Comparison of ENCODE assay signal across 28 mouse cellular contexts in genomic region chr17:27560926-27561480, GRCm38 (mm10). TPM values are rescaled to one million over a fixed set of nuclear protein-coding genes. Genes with fewer than 3 reads are reported as not detected.
DNase-seq lines count a peak whose midpoint lies in the region; ATAC-seq and TF ChIP-seq lines count a peak whose summit lies in the region.
"Had no signal": no experiment of that assay in that cellular context is flagged by ENCODE, and none has a peak within 500 bp of the region (broad histone marks: within the 10 kb centered on the region; RNA-seq: fewer than 3 reads in every experiment).

No protein-coding gene starts in this region.

- H3K27ac ChIP-seq in liver, embryonic 13.5 days, result peak overlapping the region; percentile 10
- H3K27ac ChIP-seq in CH12.LX (ENCODE audit: insufficient read depth, low read depth) (peak overlapping the region; percentile 78; the same call in 1 of the 2 replicates), macrophage (peak overlapping the region; percentile 69)
- H3K27ac ChIP-seq in midbrain, embryonic 15.5 days, result no peak overlapping the region
- H3K27ac ChIP-seq: forebrain, embryonic 13.5 days; limb, embryonic 15.5 days; neural tube, embryonic 13.5 days had no signal

- TF ChIP-seq EP300 in CH12.LX (IDR thresholded peaks at IDR 0.05; ENCODE audit: low read length), result no peak

- 0 out of 2 replicates have a peak, but pooled peaks have one; percentile 4 for TF ChIP-seq POLR2A in CH12.LX (IDR thresholded peaks at IDR 0.05; ENCODE audit: low read depth, low read length)

- no peak for DNase-seq in liver, embryonic 13.5 days
- DNase-seq in liver, result no peak
- no peak for DNase-seq in CH12.LX (ENCODE audit: extremely low read depth)
- DNase-seq in NIH3T3 (ENCODE audit: low read depth), result peak; percentile 59
- no peak for DNase-seq in spleen, postnatal 36 days (ENCODE audit: low spot score in 2 of 2)
- DNase-seq: adrenal gland, postnatal 14 days; cerebellum, postnatal 10 days; heart, postnatal 4 days; kidney, postnatal 36 days; lung, adult 18-20 months; lung, postnatal 10 days; midbrain, embryonic 14.5 days; retina, postnatal 1 day; right cerebral cortex, postnatal 25 days; spleen, adult 18-20 months had no signal

- dilution Hi-C loops in CH12.LX (cut with MboI; ENCODE audit: extremely low pct_ligation_motif_present, extremely low pct_unique_long_range_greater_than_20kb, low sequenced_read_pairs), result no loop called here

- TF ChIP-seq CTCF in CH12.LX (conservative IDR thresholded peaks at IDR 0.05 in 1 of 2, IDR thresholded peaks at IDR 0.05 in 1 of 2; ENCODE audit: low read depth in 2 of 2, low read length in 2 of 2), result no peak

- no peak overlapping the region; the same call in 1 of the 2 replicates for H3K9ac ChIP-seq in liver, embryonic 13.5 days
- no peak overlapping the region for H3K9ac ChIP-seq in CH12.LX (ENCODE audit: insufficient read depth, low read depth)
- H3K9ac ChIP-seq in midbrain, embryonic 15.5 days, result no peak overlapping the region
- H3K9ac ChIP-seq: forebrain, embryonic 13.5 days; limb, embryonic 15.5 days; neural tube, embryonic 13.5 days had no signal

- peaks cover 37% of the 10 kb centered on the region for H3K36me3 ChIP-seq in liver, embryonic 13.5 days
- peaks cover 16 to 32% of the 10 kb centered on the region in 2 experiments for H3K36me3 ChIP-seq in CH12.LX (replicated peaks in 1 of 2; ENCODE audit: control insufficient read depth in 1 of 2, insufficient read depth in 1 of 2, low read length in 1 of 2)
- H3K36me3 ChIP-seq in macrophage (ENCODE audit: inconsistent target), result peaks cover 9% of the 10 kb centered on the region; the same call in 1 of the 2 replicates
- no peaks in the 10 kb centered on the region for H3K36me3 ChIP-seq in midbrain, embryonic 15.5 days (replicated peaks)
- H3K36me3 ChIP-seq: limb, embryonic 15.5 days had no signal

- no peak for ATAC-seq in liver, embryonic 13.5 days (ENCODE audit: low read depth)
- no peak for ATAC-seq in midbrain, embryonic 15.5 days (replicated peaks)
- no peak for ATAC-seq in megakaryocyte progenitor cell, adult 5-6 weeks (replicated peaks; ENCODE audit: poor library complexity)
- ATAC-seq: CD4-positive, CD25-positive, alpha-beta regulatory T cell, adult 4 months; forebrain, embryonic 13.5 days; hindbrain, embryonic 16.5 days; intestine, embryonic 16.5 days had no signal

- peaks cover 54% of the 10 kb centered on the region for H3K79me2 ChIP-seq in CH12.LX (replicated peaks; ENCODE audit: control insufficient read depth, extremely low read depth, insufficient read depth, poor library complexity, severe bottlenecking)
- H3K79me2 ChIP-seq in macrophage (ENCODE audit: inconsistent target), result peaks cover 69% of the 10 kb centered on the region

- no peaks in the 10 kb centered on the region for H3K9me3 ChIP-seq in liver, embryonic 13.5 days (replicated peaks)
- no peaks in the 10 kb centered on the region for H3K9me3 ChIP-seq in CH12.LX (replicated peaks; ENCODE audit: low read length)
- H3K9me3 ChIP-seq in midbrain, embryonic 15.5 days, result no peaks in the 10 kb centered on the region
- H3K9me3 ChIP-seq: forebrain, embryonic 13.5 days; heart, embryonic 10.5 days; limb, embryonic 15.5 days; neural tube, embryonic 13.5 days had no signal

- 71% methylated on average over 13 of the region's 13 CpGs for WGBS in liver, embryonic 13.5 days (ENCODE audit: insufficient replicate concordance)
- WGBS in macrophage (ENCODE audit: missing documents), result 72% methylated on average over 13 of the region's 13 CpGs
- WGBS in midbrain, embryonic 15.5 days, result 89% methylated on average over 13 of the region's 13 CpGs

- H3K27me3 ChIP-seq in liver, embryonic 13.5 days, result no peaks in the 10 kb centered on the region
- no peaks in the 10 kb centered on the region for H3K27me3 ChIP-seq in CH12.LX (replicated peaks)
- H3K27me3 ChIP-seq in midbrain, embryonic 15.5 days (replicated peaks), result no peaks in the 10 kb centered on the region
- H3K27me3 ChIP-seq: forebrain, embryonic 13.5 days; limb, embryonic 15.5 days; neural tube, embryonic 13.5 days had no signal

- in situ Hi-C loops in CH12.LX (cut with MboI; ENCODE audit: low pct_ligation_motif_present, low pct_unique_long_range_greater_than_20kb, low sequenced_read_pairs), result no loop called here

- no peak overlapping the region for H3K4me2 ChIP-seq in liver, embryonic 13.5 days
- peak overlapping the region; percentile 53; the same call in 1 of the 2 replicates for H3K4me2 ChIP-seq in CH12.LX (ENCODE audit: insufficient read depth, low read depth, poor library complexity, severe bottlenecking)
- H3K4me2 ChIP-seq in midbrain, embryonic 15.5 days, result no peak overlapping the region
- H3K4me2 ChIP-seq: forebrain, embryonic 13.5 days; limb, embryonic 15.5 days; neural tube, embryonic 13.5 days had no signal

- no peak for TF ChIP-seq RAD21 in CH12.LX (IDR thresholded peaks at IDR 0.05; ENCODE audit: low read depth, low read length)

- no peak overlapping the region for H3K4me3 ChIP-seq in liver, embryonic 13.5 days (replicated peaks)
- H3K4me3 ChIP-seq in CH12.LX (replicated peaks in 1 of 3; ENCODE audit: low read depth in 2 of 3, low read length in 2 of 3, poor library complexity in 1 of 3) (no peak overlapping the region), macrophage (ENCODE audit: inconsistent target) (no peak overlapping the region)
- H3K4me3 ChIP-seq in midbrain, embryonic 15.5 days, result no peak overlapping the region
- H3K4me3 ChIP-seq: erythroblast, embryonic 14.5 days; forebrain, embryonic 13.5 days; limb, embryonic 15.5 days; neural tube, embryonic 13.5 days had no signal

- peaks cover 78% of the 10 kb centered on the region for H3K4me1 ChIP-seq in liver, embryonic 13.5 days (replicated peaks)
- peaks cover 21 to 52% of the 10 kb centered on the region in 2 experiments for H3K4me1 ChIP-seq in CH12.LX (ENCODE audit: control insufficient read depth in 1 of 2, insufficient read depth in 2 of 2)
- H3K4me1 ChIP-seq in midbrain, embryonic 15.5 days, result peaks cover 44% of the 10 kb centered on the region

TF ChIP-seq in CH12.LX, 34 proteins besides CTCF, POLR2A, EP300 and RAD21:
- TF ChIP-seq ELF1 (IDR thresholded peaks at IDR 0.05; ENCODE audit: low read depth, low read length), result no peak

RNA-seq across cellular contexts. Expression of gene AI413582, which starts 4.6 kb away (rescaled TPM):
- 13.1 and 13.7 TPM in 2 replicates for polyA plus RNA-seq in liver, embryonic 13.5 days (2015; fragmentation: Nextera tagmentation; extraction: Ambion mirVana)
- 23.2 and 30.2 TPM in 2 replicates for total RNA-seq in CH12.LX (2012; rRNA removed)
- 14.0 and 14.6 TPM in 2 replicates for total RNA-seq in CH12.LX (2014; rRNA removed)
- 34.5 and 43.6 TPM in 2 replicates for polyA plus RNA-seq in CH12.LX (2012; ENCODE audit: insufficient read length, low read depth)
- 10 to 100 TPM; 10.6 to 63.5 (median 31.3) TPM for total RNA-seq in macrophage (2018; cell fraction: chromatin; rRNA removed)
- 100 to 1,000 TPM in 22 of 26 experiments, 10 to 100 TPM in 4; 81.5 to 158 (median 121) TPM for total RNA-seq in macrophage (2018; cell fraction: cytosol; rRNA removed)
- total RNA-seq in macrophage (2018; cell fraction: nucleus; rRNA removed), result 10 to 100 TPM; 19.4 to 92.0 (median 44.1) TPM
- 42.9 to 137 TPM (median 117 TPM) in 3 replicates for polyA plus RNA-seq in macrophage (2018)
- polyA plus RNA-seq in midbrain, embryonic 15.5 days (2015; fragmentation: Nextera tagmentation; extraction: Ambion mirVana), result 57.0 and 59.5 TPM in 2 replicates
- total RNA-seq in megakaryocyte progenitor cell, adult 5-6 weeks (2015), result 31.0 and 31.6 TPM in 2 replicates
- 32.3 and 46.0 TPM in 2 replicates for total RNA-seq in megakaryocyte progenitor cell, adult 5-6 weeks (2017)

RNA-seq across cellular contexts. Expression of gene Hmga1, which starts 4.7 kb away (rescaled TPM):
- 226 and 262 TPM in 2 replicates for polyA plus RNA-seq in liver, embryonic 13.5 days (2015; fragmentation: Nextera tagmentation; extraction: Ambion mirVana)
- 88.7 and 117 TPM in 2 replicates for total RNA-seq in CH12.LX (2012; rRNA removed)
- total RNA-seq in CH12.LX (2014; rRNA removed), result 42.8 and 43.8 TPM in 2 replicates
- 83.7 and 125 TPM in 2 replicates for polyA plus RNA-seq in CH12.LX (2012; ENCODE audit: insufficient read length, low read depth)
- 100 to 1,000 TPM in 3 of 26 experiments, 10 to 100 TPM in 23; 28.3 to 118 (median 66.0) TPM for total RNA-seq in macrophage (2018; cell fraction: chromatin; rRNA removed)
- total RNA-seq in macrophage (2018; cell fraction: cytosol; rRNA removed), result 100 to 1,000 TPM; 322 to 681 (median 467) TPM
- 100 to 1,000 TPM in 24 of 26 experiments, 10 to 100 TPM in 2; 62.1 to 302 (median 193) TPM for total RNA-seq in macrophage (2018; cell fraction: nucleus; rRNA removed)
- polyA plus RNA-seq in macrophage (2018), result 300 to 634 TPM (median 423 TPM) in 3 replicates
- polyA plus RNA-seq in midbrain, embryonic 15.5 days (2015; fragmentation: Nextera tagmentation; extraction: Ambion mirVana), result 138 and 141 TPM in 2 replicates
- total RNA-seq in megakaryocyte progenitor cell, adult 5-6 weeks (2015), result 405 and 414 TPM in 2 replicates
- total RNA-seq in megakaryocyte progenitor cell, adult 5-6 weeks (2017), result 220 and 239 TPM in 2 replicates

RNA-seq across cellular contexts. Expression of gene Grm4, which starts 39.8 kb away (rescaled TPM):
- polyA plus RNA-seq in liver, embryonic 13.5 days (2015; fragmentation: Nextera tagmentation; extraction: Ambion mirVana), result not detected in 2 replicates
- not detected in 2 replicates for total RNA-seq in CH12.LX (2012; rRNA removed)
- not detected in 2 replicates for total RNA-seq in CH12.LX (2014; rRNA removed)
- polyA plus RNA-seq in CH12.LX (2012; ENCODE audit: insufficient read length, low read depth), result not detected in 2 replicates
- total RNA-seq in macrophage (2018; cell fraction: chromatin; rRNA removed), result under 1 TPM in 1 of 26 experiments, not detected in 25; 0.56 TPM
- total RNA-seq in macrophage (2018; cell fraction: cytosol; rRNA removed), result not detected
- total RNA-seq in macrophage (2018; cell fraction: nucleus; rRNA removed), result under 1 TPM in 2 of 26 experiments, not detected in 24; 0.24 to 0.27 TPM
- polyA plus RNA-seq in macrophage (2018), result not detected in 3 replicates
- polyA plus RNA-seq in midbrain, embryonic 15.5 days (2015; fragmentation: Nextera tagmentation; extraction: Ambion mirVana), result 10.7 and 10.9 TPM in 2 replicates
- total RNA-seq in megakaryocyte progenitor cell, adult 5-6 weeks (2015), result not detected in 2 replicates
- total RNA-seq in megakaryocyte progenitor cell, adult 5-6 weeks (2017), result not detected in 2 replicates
- total RNA-seq: granulocyte monocyte progenitor cell, adult 5-6 weeks; megakaryocyte-erythroid progenitor cell, adult 5-6 weeks had no signal
- polyA plus RNA-seq: CD4-positive, CD25-positive, alpha-beta regulatory T cell, adult 4 months; erythroblast, embryonic 14.5 days had no signal

Comparison
In these comparisons a context has a peak if more than half of its experiments do, and no peak if none do; other contexts are left out.
1. RNA of gene Grm4, which starts 39.8 kb away (polyA plus RNA-seq): 10.7 to 10.9 TPM in midbrain, embryonic 15.5 days; not detected in liver, embryonic 13.5 days, not detected in CH12.LX and not detected in macrophage; every median in the first group is over 10 times any median in the second.